Mouse (Mus musculus): ENCODE results near the gene Mthfd2l.

Gene Mthfd2l

DNA sequence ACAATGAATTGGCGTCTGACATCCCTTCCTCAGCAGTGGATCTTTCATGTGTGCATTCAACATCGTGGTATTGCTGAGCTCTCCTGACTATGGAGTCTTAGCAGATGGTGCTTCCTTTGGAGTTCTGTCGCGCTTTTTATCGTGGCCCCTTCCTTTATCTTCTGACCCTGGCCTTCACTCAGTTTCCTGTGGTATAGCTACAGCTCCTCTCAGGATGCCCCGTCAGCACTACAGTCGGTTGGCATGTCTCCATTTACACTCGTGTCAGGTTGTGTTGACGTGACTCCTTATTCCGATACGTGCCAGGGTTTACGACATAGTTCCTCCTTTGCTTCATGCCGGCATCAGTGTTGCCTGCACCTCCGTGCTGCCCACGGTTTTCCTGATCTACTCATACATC is 18.6 kb downstream of the Mthfd2l start:
- DNase-seq (ENCODE audit: low spot score) = no peak

DNA sequence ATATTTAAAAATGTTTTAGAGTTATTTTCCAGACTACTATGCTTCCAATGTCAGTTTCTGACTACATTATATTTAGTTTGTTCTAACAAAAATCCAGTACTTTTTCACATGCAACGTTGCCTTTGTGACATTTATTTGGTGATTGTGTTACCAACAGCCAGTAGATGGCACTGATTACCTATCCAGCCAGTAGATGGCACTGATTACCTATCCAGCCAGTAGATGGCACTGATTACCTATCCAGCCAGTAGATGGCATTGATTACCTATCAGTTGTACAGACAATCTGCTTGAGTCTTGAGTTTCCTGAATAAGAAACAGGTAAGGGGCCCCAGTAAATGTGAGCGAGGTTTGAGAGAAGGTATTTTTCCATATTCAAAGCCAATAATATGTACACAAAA is 20.6 kb downstream of the Mthfd2l start:
- peak; percentile 41 for DNase-seq (ENCODE audit: low spot score)

DNA sequence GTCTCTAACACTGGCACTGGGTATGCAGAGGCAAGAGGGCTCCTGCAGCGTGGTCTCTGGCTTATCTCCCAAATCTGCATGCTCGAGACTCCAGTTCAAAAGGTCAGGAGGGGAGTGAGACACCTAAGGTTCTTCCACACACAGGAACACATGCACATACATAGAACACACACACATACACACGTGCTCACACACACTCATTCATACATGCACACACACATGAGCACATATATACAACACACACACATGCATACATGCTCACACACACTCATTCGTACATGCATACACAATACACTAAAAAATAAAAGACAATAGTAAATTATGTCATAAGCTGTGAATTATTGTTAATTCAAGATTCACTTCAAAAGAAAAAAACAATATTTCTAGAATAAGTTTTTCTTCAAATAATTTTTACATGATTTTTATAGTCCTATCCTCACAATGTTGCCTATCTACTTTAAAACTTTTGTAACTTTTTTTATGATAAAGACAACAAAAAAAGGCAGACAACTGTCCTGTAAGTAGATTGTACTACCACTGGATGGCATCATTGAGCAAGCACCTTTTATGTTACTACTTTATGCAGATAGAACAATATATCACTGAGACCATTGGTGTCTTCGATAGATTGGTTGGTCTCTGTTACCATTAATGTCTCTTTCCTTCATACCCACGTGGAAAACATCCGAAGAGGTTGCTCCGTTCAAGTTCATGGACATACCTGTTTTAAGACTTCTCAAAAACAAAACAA is 22.0 kb downstream of the Mthfd2l start:
- peak; percentile 55 for DNase-seq (ENCODE audit: low spot score)

DNA sequence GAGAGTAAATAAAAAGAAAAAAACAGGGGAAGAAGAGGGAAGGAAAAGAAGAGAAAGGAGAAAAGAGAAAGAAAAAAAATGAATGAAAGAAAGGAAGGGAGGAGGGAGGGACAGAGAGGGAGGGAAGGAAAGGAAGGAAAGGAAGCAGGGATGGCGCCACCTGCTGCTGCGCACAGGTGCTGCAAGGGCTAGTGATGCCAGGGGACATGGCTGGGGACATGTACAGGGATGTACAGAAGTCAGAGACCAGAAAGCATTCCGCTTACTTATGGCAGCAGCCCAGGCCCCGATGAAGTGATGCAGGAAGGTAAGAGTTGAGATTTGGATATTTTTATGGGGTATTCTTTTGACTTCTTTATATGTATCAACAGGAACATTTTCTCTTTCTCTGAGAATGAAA is 33.4 kb downstream of the Mthfd2l start:
- peak; percentile 43 for DNase-seq (ENCODE audit: low spot score)

DNA sequence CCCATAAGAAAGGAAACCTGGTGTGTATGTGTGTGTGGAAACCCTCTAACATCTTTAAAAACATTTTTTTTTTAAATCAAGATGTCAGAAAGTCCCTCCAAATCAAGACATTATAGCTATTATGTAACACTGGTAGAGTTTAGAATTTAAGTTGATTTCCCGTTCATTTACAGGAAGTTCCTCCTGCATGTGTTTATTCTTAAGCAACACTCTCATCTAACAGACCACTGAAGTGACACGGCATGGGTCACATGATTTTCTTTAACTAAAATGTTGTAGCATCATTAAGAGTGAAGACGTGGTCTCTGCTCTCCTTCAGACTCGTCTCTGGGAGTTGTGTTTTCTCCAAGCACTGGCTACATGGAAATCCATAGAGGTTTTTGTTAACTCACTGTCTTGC is 33.8 kb downstream of the Mthfd2l start:
- DNase-seq (ENCODE audit: low spot score) = no peak

DNA sequence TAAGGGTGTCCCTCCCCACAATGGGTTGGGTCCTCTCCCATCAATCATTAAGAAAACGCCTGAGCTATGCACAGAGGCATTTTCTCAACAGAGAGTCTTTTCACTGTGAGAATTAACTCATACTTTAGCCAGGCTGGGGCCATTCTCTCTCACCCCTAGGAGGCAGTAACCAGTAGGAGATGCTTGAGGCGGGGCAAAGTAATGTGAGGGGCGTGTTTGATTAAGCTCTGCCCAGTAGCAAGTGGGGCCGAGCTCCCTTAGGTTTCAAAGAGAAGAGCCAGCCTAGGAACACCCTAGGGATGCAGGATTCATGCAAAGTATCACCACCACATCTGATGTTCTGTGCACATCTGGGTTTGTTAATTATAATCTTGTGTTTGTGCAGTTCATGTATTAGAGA is 34.5 kb downstream of the Mthfd2l start:
- no peak for DNase-seq (ENCODE audit: low spot score)

DNA sequence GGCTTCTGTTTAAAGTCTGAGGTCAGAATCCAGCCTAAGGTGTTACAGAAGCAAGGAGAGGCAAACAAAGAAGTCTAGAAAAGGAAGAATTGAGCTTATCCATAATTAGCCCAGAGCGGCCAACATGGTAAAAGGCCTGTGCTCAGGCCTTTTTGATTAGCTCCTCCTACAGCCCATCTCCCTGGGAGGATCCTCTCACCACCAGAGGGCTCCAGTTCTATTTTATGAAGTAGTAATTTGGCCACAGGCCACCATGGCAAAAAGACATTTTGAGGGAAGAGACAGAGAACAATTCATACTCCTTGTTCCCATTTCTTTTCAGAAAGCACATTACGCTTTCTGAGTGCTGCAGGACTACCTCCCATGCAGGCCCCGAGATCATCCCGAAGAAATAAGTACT is 46.3 kb downstream of the Mthfd2l start:
- peak; percentile 71 for DNase-seq (ENCODE audit: low spot score)

DNA sequence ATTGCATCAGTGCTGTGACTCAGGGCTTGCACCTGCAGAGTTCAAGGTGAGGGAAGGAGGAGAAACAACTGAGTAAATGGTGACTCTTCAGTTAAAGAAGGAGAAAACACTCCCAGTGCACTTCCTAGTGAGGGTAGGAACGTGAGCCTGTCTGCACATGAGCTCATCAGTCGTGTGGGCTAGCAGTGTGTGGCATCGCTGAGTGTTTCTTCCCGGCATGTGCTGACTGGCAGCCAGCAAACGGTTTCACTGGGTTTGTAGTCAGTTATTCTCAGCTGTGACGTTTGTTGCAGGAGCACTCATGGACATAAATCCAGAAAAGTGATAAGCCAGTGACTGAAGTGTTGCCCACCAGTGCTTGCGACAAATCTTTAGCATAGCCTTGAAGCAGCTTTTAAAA is 49.4 kb downstream of the Mthfd2l start:
- no peak for DNase-seq (ENCODE audit: low spot score)

DNA sequence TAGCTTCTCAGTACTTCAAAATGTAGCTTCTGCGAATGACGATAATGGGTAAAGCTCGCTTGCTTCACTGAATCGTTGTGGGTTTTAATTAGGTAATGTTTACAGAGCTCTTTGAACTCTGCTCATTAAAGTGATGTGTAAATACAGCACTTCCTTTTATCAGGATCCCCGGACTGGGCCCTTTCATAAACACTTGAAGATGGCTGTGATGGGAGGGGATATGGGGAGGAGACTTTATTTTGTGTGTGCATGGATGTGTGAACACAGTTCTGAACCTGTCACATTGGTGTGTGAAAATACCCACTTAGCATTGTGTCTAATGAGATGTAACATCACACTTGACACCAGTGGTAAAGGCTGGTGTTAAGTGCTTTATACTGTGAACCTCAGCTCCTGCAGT is 56.7 kb downstream of the Mthfd2l start:
- DNase-seq (ENCODE audit: low spot score) = peak; percentile 69

DNA sequence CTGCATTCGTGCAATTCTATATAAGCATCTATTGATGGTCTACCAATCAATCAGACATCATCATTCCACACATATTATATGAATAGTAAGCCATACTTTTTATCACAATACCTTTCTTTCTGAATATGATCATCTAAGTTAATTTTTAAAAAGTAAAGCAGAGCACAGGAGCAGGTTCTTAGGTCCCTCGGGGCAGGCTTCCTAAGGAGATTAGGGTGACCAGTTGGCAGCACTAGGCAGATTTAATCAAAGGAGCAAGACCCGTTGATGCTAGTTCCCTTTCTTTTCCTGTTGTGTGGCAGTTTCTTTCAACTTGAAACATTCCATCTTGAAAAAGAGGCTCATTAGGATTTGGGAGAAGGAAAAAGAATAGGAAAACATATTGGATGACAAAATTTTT is 57.2 kb downstream of the Mthfd2l start:
- DNase-seq (ENCODE audit: low spot score) = no peak

DNA sequence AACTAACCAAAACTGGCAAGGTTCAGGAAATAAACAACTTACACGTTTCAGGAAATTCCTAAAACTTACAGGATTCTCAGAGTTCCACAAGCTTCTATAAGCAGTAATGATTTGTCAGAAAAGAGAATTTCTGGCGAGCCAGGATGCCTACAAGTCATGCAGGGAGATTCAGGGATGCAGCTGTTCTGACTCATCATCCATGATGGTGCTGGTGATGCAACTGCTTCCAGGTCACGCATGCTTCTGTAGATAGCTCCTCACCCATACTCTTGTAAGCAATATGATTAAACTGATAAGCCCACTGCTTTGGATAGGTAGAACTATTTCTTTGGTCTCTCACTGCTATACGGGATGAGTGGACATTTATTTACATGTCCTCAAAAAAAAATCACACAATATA is 57.7 kb downstream of the Mthfd2l start:
- DNase-seq (ENCODE audit: low spot score) = no peak

DNA sequence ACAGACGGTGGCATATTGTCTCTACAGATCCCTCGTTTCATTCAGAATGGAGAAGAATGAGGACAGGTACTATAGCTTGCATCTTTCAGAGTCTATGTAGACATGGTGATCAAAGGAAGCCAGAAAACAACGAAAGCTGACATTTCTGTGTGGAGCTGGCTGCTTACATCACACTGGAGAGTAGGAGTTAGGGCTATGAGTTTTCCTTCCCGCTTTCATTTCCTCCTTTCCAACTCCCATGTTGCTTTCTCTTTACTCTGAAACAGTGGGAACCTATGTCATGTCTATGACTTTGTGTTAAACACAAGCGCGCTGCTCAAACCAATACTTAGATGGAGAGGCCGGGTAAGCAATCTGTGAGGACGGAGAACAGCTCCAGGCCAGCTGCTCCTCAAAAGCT is 69.0 kb downstream of the Mthfd2l start:
- no peak for DNase-seq (ENCODE audit: low spot score)

DNA sequence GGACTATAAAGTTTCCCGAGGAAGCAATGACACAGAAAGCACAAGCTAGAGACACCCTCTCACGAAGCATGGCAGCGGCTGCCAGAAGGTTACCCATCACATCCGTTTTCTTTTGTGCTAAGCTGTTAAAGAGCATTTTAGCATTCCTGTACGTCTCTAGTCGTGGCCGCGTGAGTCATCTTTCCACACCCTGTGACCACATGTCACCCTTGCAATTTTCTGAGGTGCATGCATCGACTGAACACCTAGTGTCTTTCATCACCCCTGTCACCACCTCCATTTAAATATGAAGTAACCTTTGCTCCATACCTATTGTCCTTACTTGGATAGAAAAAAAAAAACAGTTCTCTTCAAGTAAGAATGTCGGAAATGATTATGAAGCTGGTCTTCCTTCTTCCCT is 84.3 kb downstream of the Mthfd2l start:
- no peak for DNase-seq (ENCODE audit: low spot score)

DNA sequence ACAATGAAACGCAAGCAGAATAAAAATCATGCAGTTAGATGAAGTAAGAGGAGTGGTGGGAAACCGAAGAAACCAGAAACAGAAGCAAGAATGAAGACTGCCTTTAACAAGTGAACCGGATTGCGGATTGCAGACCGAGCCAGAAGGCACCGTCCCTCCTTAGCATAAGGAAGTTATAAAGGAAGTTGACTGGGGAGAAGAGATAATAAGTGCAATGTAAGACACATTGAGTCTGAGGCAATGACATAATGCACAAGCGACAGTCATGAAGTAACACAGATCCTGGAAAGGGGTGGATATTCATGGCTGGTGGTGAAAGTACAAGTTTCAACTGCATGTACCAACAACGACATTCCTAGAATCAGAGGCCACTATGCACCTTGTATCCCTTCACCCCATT is 92.2 kb downstream of the Mthfd2l start:
- no peak for DNase-seq (ENCODE audit: low spot score)

DNA sequence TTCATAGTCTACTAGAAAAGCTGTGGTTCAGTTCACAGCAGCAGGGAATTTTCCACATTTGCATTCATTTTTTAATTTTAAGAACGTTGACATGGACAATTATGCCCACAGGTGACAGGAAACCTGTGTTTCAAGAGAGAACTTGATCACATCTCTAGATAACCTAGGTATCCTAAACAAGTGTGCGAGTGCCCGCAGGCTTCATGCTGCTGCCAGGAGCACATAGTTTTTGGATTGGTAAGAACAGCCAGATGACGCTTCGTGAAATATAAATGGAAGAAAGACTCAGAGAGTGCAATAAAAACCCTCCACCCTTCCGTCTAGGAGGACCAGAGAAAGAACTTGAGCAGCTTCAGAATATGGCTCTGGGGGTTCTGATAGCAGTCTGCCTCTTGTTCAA is 96.2 kb downstream of the Mthfd2l start, which contains the start of gene Epgn:
Epgn (plus strand) TSS at position 301 of the 400 bp plus-strand sequence.
- DNase-seq (ENCODE audit: low spot score) = no peak

DNA sequence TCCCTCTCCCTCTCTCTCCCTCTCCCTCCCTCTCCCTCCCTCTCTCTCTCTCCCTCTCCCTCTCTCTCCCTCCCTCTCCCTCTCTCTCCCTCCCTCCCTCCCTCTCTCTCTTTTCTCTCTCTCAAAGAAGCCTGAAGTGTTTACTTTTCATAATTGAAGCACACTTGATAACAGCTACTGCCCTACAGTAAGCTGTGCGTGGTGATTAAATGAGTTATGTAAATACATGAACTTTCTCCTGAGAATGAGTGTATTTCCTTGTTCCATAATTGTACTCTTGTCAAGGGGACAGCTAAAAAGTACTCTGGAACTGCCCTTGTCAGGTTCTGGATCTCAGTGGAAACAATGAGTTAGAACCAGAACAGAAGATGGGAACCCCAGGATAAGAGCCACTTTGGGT is 96.9 kb downstream of the Mthfd2l start:
- no peak for DNase-seq (ENCODE audit: low spot score)

DNA sequence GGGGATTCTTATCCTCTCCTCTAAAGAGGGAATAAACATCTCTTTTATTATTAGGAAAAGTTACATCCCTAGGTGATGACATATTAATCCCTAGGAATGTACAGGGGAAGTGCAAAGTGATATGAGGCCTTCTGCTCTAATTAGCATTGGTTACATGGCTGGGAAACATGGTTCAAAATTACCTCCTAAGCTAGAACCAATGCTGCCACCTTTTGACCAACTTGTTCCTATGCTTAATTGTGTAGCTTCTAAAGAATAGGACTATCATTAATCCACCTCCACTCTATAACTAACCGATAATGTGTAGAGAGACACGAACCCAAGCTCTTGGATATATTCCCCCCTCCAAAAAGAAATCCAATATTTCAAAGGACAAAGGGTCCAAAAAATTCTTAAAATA is 99.7 kb downstream of the Mthfd2l start:
- no peak for DNase-seq (ENCODE audit: low spot score)

DNA sequence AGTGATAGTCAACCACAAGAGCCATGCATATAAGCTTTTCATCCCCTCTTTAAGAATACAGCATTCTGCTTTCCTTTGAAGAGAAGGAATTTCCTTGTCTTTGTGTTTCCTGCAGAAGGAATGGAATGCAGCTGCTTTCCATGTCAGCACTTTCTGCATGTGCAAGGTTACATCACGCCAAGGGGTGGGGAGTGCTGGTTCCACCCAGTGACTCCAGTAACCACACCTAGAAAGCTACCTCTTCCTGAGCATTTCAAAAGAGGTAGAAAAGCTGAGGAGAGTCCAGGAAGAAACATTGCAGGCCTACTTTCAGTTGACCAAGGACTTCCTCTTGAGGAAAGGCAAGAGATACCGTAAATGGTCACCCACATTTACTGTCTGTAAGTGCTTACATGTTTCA is 104.4 kb downstream of the Mthfd2l start:
- DNase-seq (ENCODE audit: low spot score) = no peak

DNA sequence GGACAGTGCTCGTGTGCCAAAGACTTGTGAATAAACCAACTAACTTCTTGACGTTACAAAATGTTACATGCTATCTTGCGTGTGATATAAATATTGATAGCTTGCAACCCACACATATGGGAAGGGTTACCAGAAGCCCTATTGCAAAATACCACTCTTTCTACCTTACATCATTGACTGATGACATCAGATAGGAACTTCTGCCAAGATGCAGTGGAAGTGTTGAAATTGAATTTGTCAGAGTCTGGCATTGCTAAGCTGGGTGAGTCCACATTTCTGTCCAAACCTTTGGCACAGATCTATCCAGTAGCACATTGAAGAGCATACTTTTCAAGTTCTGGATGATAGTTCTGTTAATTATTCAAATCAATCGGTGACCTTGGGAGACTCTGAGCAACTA is 105.7 kb downstream of the Mthfd2l start:
- DNase-seq (ENCODE audit: low spot score) = no peak

DNA sequence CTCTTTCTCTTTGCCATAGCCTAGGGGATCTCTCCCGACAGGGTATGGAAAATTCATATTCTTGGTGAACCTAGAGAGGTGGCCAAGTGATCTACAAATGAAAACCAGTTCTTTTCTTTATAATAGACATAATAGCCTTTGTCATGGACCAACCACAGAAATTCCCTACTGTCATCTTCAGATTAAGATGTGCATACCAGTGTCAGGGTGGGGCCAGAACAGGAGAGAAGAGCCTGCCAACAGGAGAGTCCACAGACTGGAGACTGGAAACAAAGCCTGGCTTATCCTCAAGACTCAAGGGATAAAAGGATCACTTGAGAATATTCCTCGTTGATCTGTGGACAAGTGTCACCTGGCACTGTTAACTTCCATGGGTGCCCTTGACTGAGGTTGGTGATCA is 106.8 kb downstream of the Mthfd2l start:
- DNase-seq (ENCODE audit: low spot score) = no peak

DNA sequence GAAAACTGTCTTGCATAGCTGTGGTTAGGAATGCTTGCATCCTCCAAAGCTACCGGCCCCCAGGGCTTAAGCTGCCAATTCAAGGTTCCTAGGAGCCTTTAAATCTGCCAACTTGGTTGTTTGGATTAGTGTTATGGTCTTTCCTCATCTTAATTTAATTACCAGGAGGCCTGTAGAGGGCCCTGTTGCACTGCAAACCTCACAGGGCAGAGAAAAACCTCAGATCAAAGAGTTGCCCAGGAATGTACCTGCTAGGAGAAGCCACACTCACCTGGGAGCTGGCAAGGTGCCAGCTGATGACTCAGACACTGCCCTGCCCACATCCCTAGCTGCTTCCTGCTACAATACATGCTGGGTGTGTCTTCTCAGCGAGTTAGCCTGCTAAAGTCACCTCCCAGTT is 107.6 kb downstream of the Mthfd2l start:
- DNase-seq (ENCODE audit: low spot score) = no peak

DNA sequence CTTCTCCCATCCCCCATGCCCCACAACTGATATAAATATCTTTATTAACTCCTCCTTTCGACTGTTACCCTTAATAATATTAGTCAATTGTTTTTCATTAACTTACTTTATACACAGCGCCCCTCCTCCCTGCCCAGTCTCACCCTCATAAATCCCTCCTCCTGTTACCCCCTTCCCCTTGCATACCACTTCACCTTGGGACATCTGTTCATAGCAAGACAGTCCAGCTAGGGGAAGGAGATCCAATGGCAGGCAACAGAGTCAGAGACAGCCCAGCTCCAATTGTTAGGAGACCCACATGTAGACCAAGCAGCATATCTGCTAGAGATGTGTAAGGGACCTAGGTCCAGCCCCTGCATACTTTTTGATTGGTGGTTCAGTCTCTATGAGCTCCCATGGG is 108.0 kb downstream of the Mthfd2l start:
- no peak for DNase-seq (ENCODE audit: low spot score)

DNA sequence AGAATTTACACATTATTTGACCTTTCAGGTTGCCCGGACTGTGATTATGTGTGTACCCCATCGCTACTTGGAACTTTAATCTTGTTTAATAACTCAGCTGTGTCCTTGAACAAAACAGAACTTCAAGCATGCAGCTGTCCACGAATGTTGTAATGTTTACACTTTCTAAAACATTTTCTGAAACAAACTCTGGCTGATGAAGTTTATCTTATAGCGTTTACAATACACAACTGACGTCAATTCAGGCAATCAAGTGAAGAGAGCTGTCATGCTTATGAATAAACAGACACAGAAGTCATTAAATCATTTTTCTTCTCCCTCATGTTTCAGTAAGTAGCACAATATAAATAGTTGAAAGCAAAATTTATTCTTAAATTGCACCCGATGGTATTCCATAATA is 117.1 kb downstream of the Mthfd2l start:
- no peak for DNase-seq (ENCODE audit: low spot score)

DNA sequence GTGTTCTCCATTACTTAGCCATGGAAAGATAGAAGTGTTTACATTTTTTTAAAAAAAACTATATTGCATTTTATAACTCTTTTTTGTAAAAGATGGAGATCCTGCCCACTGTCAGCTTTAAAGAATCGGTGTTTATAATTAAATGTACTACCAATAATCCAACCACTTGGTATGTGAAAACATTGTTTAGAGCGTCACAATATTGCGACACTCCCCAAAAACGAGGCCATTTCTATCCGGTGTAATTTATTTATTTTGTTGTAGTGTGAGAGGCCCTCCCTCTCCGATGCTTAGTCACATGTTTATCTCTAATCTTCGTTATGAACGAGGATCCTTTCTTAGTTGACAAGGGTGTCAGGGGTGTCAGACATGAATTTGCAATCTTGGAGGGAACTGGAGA is 117.5 kb downstream of the Mthfd2l start:
- DNase-seq (ENCODE audit: low spot score) = no peak

Data from retina, embryonic 14.5 days (tissue).